ENCODE assay signal across 25 mouse cellular contexts in genomic region chr15:89431806-89432205, GRCm38 (mm10). TPM values are rescaled to one million over a fixed set of nuclear protein-coding genes. Genes with fewer than 3 reads are reported as not detected.
"Had no signal": no experiment of that assay in that cellular context is flagged by ENCODE, and none has a peak within 500 bp of the region (broad histone marks: within the 10 kb centered on the region; RNA-seq: fewer than 3 reads in every experiment).

No protein-coding gene starts in this region.

- H3K4me3 ChIP-seq: layer of hippocampus, adult 2 months; limb, embryonic 12.5 days; lung, embryonic 15.5 days; megakaryocyte, embryonic 14.5 days; midbrain, embryonic 12.5 days; stomach, embryonic 15.5 days had no signal

- H3K9ac ChIP-seq: limb, embryonic 12.5 days; liver, embryonic 12.5 days; lung, embryonic 15.5 days; midbrain, embryonic 12.5 days; stomach, embryonic 15.5 days had no signal

- DNase-seq: kidney, adult 18-20 months; kidney, postnatal 10 days; kidney, postnatal 4 days; lung, postnatal 14 days; retina, postnatal 1 day; right cerebral cortex, postnatal 4 days; thymus, adult 2 months; thymus, postnatal 25 days had no signal

- H3K36me3 ChIP-seq: stomach, embryonic 15.5 days had no signal

- H3K27me3 ChIP-seq: limb, embryonic 12.5 days; lung, embryonic 15.5 days; midbrain, embryonic 12.5 days; stomach, embryonic 15.5 days had no signal

- ATAC-seq: liver, embryonic 12.5 days had no signal

- H3K27ac ChIP-seq: layer of hippocampus, adult 2 months; limb, embryonic 12.5 days; liver, embryonic 12.5 days; lung, embryonic 15.5 days; macrophage; midbrain, embryonic 12.5 days; stomach, embryonic 15.5 days had no signal

- H3K9me3 ChIP-seq: limb, embryonic 12.5 days; liver, embryonic 12.5 days; lung, embryonic 15.5 days; midbrain, embryonic 12.5 days; stomach, embryonic 15.5 days had no signal

- H3K4me2 ChIP-seq: limb, embryonic 12.5 days; lung, embryonic 15.5 days; midbrain, embryonic 12.5 days; stomach, embryonic 15.5 days had no signal

RNA-seq across cellular contexts. Expression of gene Gm44502, which starts 2.3 kb away (rescaled TPM):
- total RNA-seq: layer of hippocampus, postnatal 10 days had no signal
- polyA plus RNA-seq: kidney, embryonic 14.5 days; limb, embryonic 12.5 days; liver, embryonic 12.5 days; lung, embryonic 15.5 days; macrophage; midbrain, embryonic 12.5 days; midbrain, postnatal 0 days; stomach, embryonic 15.5 days had no signal

RNA-seq across cellular contexts. Expression of gene Cpt1b, which starts 6.1 kb away (rescaled TPM):
- polyA plus RNA-seq: neural tube, embryonic 11.5 days had no signal

RNA-seq across cellular contexts. Expression of gene Syce3, which starts 21.5 kb away (rescaled TPM):
- total RNA-seq: layer of hippocampus, adult 2 months; layer of hippocampus, postnatal 10 days; left cerebral cortex, postnatal 36 days; midbrain, postnatal 0 days; neutrophil, adult 5-6 weeks had no signal
- polyA plus RNA-seq: kidney, embryonic 14.5 days; limb, embryonic 12.5 days; liver, embryonic 12.5 days; liver, embryonic 16.5 days; lung, embryonic 15.5 days; macrophage; midbrain, embryonic 12.5 days; midbrain, postnatal 0 days; neural tube, embryonic 11.5 days; spleen, adult 2 months; stomach, embryonic 15.5 days; thymus, adult 2 months; urinary bladder, adult 2 months had no signal
